Mouse (Mus musculus): ENCODE data around the gene Hnrnpu. TPM values are rescaled to one million over a fixed set of nuclear protein-coding genes. Genes with fewer than 3 reads are reported as not detected.
A peak's percentile ranks its signal among the peaks of the same experiment; 100 is the strongest.
"Not testable (repeated sequence)": the region's sequence is repeated elsewhere in the genome, so short reads cannot be mapped to it uniquely, and the experiment has no call there.

Hnrnpu gene
- total RNA-seq, 1 experiment from 2014 or later, result 446 TPM

- DNase-seq, result no peak
Measured at GRCm38 (mm10) chr1:178310128-178310527, 27.5 kb downstream of the Hnrnpu start.

DNA sequence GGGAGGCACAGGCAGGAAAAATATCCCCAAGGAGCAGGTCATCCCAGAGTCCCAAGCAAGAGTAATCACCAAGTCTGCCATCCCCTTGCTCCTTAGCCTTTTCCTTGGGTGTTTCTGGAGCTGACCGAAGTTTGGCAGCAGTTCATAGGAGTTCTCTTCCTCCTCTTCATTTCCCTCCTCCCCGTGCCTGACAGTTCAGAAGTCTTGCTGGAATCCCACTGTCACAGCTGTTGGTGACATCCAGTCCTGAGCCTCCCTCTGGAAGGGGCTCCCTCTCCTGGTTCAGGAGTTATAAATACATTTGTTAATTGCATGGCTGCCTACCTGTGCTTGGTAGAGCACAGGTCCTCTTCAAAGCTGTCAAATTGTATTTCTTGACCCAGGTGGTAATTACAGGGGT, 28.1 kb downstream of the Hnrnpu start:
- no peak for DNase-seq

- peak; percentile 80 for DNase-seq
Measured at GRCm38 (mm10) chr1:178303425-178303824, 34.2 kb downstream of the Hnrnpu start.

DNA sequence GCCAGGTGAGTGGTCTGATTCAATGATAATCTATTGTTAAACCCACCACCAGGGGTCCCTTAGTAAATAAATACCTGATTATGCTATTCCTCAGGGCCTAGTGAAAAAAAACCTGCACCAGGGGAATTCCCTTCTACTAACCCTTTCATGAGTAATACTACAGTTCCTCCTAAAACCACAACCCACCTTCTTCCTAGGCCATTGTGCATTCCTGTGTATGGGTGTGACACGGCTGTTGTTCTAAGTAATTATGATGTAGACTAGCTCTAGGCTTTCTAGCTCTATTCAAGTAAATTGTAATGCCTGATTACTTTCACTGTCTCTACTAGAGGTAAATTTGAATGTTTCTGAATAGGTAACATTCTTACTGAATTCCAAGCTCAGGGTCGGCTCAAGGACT, 36.3 kb downstream of the Hnrnpu start:
- DNase-seq, result not testable (repeated sequence)

DNA sequence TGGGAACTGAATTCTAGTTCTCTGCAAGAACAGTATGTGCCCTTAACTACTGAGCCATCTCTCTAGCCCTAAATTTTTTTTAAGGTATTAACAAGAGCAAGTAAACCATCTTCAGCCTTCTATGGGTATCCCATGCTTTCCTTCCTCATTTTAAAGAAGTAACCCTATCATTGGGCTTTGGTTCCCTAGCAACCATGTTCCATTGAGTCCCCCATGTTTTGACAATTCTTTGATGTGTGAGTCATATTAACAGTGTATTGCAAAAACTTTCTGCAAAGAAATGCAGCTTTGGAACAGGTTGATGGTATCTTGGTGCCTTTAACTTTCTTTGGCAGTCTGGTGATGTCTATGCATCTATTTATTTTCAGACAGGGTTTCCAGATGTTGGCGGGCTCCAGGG, 43.5 kb downstream of the Hnrnpu start:
- DNase-seq, result no peak

DNA sequence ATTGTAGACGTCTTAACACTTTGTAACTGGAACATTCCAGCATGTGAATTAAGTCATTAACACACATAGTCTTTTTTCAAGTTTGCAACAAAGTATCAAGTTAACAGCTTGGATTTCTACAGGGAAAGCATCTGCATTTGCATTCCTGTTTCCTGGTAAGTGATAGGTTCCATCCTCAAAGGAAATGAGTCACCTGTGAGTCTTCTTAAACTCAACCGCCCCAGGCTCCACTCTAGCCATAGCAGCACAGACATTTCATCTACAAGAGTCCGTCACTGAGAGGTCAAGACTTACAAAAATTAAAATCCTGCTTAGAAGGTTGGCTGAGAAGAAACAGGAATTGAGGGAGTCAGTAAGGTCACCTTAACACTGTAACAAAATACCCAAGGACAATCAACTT, 45.9 kb downstream of the Hnrnpu start:
- DNase-seq, result no peak

GRCm38 (mm10) chr1:178287601-178288176, 49.9 kb downstream of the Hnrnpu start:
- no peak for DNase-seq

DNA sequence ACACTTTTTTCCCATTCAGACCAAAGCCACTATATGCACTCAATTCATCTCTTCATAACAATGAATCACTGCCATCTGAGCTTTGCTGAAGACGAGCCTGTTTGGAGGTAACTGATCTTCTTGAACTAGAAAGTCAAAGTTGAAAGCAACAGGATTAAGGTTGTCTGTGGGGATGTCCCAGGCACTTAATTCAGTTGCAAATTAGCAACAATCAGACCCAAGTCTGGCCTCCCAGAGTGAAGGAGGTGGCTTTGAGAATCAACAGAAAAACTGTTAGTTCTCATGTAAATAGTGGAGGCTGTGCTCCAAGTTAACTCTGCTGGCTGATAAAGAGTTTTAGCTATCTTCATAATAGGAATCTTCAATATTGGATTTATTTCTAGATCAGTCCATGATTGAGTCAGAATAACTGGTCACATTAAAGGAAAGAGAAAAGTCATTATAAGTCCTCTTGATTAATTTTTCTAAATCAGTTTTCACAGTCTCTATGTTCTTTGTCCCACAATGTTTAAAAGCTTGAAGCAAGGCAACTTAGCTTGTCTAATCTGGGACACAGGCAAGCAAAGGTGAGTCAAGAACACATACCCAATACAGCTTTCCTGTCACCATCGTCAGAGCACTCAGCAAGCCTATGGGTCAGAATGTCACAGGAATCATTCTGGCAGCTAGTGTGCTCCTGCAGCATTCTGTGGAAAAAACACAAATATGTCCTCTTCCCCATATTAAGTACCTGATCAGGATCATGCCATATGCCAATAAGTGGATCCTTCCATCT, 53.5 kb downstream of the Hnrnpu start:
- DNase-seq, result no peak

GRCm38 (mm10) chr1:178283314-178283713, 54.3 kb downstream of the Hnrnpu start:
- DNase-seq, result not testable (repeated sequence)

DNA sequence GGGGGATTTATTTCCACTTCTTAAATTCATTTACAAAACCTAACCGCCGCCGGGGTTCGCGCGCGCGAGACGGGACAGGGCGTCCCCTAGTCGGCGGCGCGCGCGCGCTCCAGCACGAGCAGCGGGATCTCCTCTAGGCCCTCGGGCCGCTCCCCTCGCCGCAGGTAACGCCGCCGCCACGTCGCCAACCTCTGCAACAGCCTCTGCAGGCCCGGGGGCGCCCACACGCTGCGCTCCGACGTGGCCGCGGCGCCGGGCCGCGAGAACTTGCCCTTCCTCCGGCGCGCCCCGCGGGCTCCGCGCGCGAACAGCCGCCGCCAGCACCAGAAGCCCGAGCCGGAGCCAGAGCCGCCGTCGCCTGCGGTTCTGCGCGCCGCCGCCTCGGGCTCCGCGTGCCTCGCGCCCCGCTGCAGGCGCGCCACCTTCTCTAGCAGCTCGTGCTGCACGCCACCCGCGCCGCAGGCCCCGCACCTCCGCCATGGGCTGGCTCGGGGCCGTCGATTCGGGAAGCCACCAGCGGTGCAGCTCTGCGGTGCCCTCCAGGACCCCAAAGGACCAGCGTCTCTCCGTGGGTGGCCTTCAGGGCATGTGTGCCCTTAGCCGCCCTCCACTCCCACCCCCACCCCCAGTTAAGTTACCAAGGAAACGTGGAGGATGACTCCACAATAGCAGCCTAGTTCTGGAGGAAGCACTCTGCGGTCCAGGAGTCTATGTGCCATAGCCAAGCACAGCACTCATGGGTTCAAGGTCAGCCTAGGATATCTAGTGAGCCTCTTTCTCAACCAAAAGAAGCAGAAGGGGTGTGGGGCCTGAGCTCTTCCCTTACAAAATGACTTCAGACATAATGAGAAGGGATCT, 61.3 kb downstream of the Hnrnpu start:
- DNase-seq, result peak; percentile 75

GRCm38 (mm10) chr1:178275738-178276053, 61.9 kb downstream of the Hnrnpu start:
- DNase-seq, result no peak

DNA sequence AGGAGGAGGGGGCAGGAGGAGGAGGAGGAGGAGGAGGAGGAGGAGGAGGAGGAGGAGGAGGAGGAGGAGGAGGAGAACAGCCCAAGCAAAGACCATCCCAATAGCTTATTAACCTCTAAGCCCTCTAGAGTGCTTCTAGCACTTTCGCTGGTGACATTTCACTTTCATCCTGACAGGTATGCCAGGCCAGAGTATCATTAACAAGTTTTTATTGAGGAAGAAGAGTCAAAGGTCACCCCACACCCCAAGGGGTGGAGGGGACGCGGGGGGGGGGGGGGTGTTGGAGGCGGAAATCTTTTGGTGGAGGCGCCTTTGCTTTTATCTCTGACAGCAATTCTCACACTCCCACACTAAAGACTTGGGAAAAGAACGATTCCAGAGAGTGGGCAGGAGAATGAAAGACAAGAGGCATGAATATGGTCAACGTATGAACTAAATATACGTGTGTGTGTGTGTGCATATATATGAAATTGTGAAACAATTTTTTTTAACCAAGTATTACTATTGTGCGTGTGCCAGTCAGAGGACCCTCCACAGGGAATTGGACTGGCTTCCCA, 62.3 kb downstream of the Hnrnpu start:
- DNase-seq, result no peak

Small RNA genes lying within 50 kb of the gene (microRNA-seq; reads per million reads assigned to microRNA genes)
- gene Gm27458, result 0 reads per million in 2 experiments

Other genes starting within 250 kb of the Hnrnpu start
- 24.3 and 25.5 TPM in 2 replicates for gene Desi2, start 150.4 kb downstream of the Hnrnpu start, total RNA-seq (2021)
- gene Cox20, start 18.7 kb downstream of the Hnrnpu start, total RNA-seq (2021), result 115 and 123 TPM in 2 replicates
- 2.3 and 4.5 TPM in 2 replicates for gene Efcab2, start 68.3 kb upstream of the Hnrnpu start, total RNA-seq (2021)
- 2.6 TPM in 2 replicates for gene Kif26b, start 191.3 kb upstream of the Hnrnpu start, total RNA-seq (2021)

Data from adrenal gland, postnatal 25 days (tissue).